Mouse (Mus musculus) neural tube, embryonic 11.5 days (tissue): Measurements from ENCODE around the gene Trpc4ap. TPM values are rescaled to one million over a fixed set of nuclear protein-coding genes. Genes with fewer than 3 reads are reported as not detected.

Experiments used
- ATAC-seq: fragments of 200-750 bp; cut with Nextera tagmentation; 2 replicates; pipeline ENCODE4 v1.8.0; 2017; ENCODE audit warnings: moderate number of reproducible peaks, mild to moderate bottlenecking, moderate TSS enrichment, moderate library complexity; ENCODE audit not compliant: insufficient read depth, low FRiP score, low TSS enrichment
- DNase-seq: peaks from one replicate; pipeline ENCODE4 v3.0.0-alpha.2; 2015; ENCODE audit warnings: low spot score
- H3K27ac ChIP-seq: fragments of 300-500 bp; sonication (generic); 2 replicates; pipeline ENCODE4 v1.5.1; 2014; ENCODE audit warnings: low read depth, mild to moderate bottlenecking, low read length
- H3K27me3 ChIP-seq: fragments of 300-500 bp; sonication (generic); 2 replicates; pipeline ENCODE4 v1.6.1; 2014; ENCODE audit warnings: mild to moderate bottlenecking, low read length, mixed read lengths; ENCODE audit not compliant: control insufficient read depth, insufficient read depth
- H3K36me3 ChIP-seq: fragments of 300-500 bp; sonication (generic); 2 replicates; pipeline ENCODE4 v1.6.1; 2014; ENCODE audit warnings: mild to moderate bottlenecking, low read length, moderate library complexity, mixed read lengths; ENCODE audit not compliant: control insufficient read depth, insufficient read depth
- H3K4me1 ChIP-seq: fragments of 300-500 bp; sonication (generic); 2 replicates; pipeline ENCODE4 v1.6.1; 2014; ENCODE audit warnings: low read length, mixed read lengths; ENCODE audit not compliant: control insufficient read depth, insufficient read depth
- H3K4me2 ChIP-seq: fragments of 300-500 bp; sonication (generic); 2 replicates; pipeline ENCODE4 v1.6.1; 2014; ENCODE audit warnings: low read depth, mild to moderate bottlenecking, moderate library complexity
- H3K4me3 ChIP-seq: fragments of 300-500 bp; sonication (generic); 2 replicates; pipeline ENCODE4 v1.5.1; 2014; ENCODE audit warnings: low read depth, low read length
- H3K9ac ChIP-seq: fragments of 300-500 bp; sonication (generic); 2 replicates; pipeline ENCODE4 v1.6.1; 2014; ENCODE audit warnings: mild to moderate bottlenecking, low read length
- H3K9me3 ChIP-seq: fragments of 300-500 bp; sonication (generic); 2 replicates; pipeline ENCODE4 v1.6.1; 2016; ENCODE audit warnings: low read length; ENCODE audit not compliant: control insufficient read depth
- WGBS: fragments of 180-500 bp; shearing (Covaris S2); extraction: QIAGEN DNeasy Blood & Tissue Kit; methylation state at CpG from one replicate; pipeline ENCODE4 v1.1.7; 2014; 5-methylcytosine and 5-hydroxymethylcytosine counted together
- polyA plus RNA-seq: library from polyadenylated mRNA; unstranded; fragments of >200 nt; fragmentation: Nextera tagmentation; extraction: Ambion mirVana; gene quantifications from 2 replicates; pipeline ENCODE4 v1.2.1, GENCODE M21; 2014

Trpc4ap gene
- polyA plus RNA-seq, 1 experiment from 2014 or later = 166 TPM

GRCm38 (mm10) chr2:155632138-155632936, 59.8 kb downstream of the Trpc4ap start:
- DNase-seq (no peak), ATAC-seq (no peak)
- H3K4me1 ChIP-seq = peaks cover 7% of the 10 kb centered on the region
- peaks cover 56% of the 10 kb centered on the region for H3K27me3 ChIP-seq
- no peak overlapping the region for H3K27ac ChIP-seq
- no peak overlapping the region for H3K4me3 ChIP-seq
- no peaks in the 10 kb centered on the region for H3K9me3 ChIP-seq
- no peak overlapping the region for H3K4me2 ChIP-seq
- no peak overlapping the region for H3K9ac ChIP-seq
- 72% methylated on average over 30 of the region's 30 CpGs for WGBS
- peaks cover 11% of the 10 kb centered on the region for H3K36me3 ChIP-seq

DNA sequence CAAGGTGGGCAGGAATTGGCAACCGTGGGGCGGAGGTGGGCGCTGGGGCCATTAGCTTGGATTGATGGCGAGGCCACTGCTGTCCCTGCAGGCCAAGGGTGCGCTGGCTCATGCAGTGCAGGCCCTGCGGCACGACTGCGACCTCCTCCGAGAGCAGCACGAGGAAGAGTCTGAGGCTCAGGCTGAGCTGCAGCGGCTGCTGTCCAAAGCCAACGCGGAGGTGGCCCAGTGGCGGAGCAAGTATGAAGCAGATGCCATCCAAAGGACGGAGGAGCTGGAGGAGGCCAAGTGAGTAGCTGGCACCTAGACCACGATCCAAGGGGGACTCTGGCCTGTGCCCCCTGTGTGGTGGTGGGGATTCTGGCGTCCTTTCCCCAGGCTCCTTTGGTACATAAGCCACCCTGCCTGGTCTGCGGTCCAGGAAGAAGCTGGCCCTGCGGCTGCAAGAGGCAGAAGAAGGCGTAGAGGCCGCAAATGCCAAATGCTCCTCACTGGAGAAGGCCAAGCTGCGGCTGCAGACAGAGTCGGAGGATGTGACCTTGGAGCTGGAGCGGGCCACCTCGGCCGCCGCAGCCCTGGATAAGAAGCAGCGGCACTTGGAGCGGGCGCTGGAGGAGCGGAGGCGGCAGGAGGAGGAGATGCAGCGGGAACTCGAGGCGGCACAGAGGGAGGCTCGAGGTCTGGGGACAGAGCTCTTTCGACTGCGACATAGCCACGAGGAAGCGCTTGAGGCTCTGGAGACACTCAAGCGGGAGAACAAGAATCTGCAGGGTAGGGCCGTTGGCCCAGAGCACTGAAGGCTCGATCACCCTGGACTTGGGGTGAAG, 61.4 kb downstream of the Trpc4ap start:
- ATAC-seq (no peak), DNase-seq (no peak)
- Histone ChIP-seq H3K9ac (0 out of 2 replicates have a peak overlapping the region, but pooled peaks have one; percentile 6), H3K9me3 (no peaks in the 10 kb centered on the region), H3K36me3 (peaks cover 9% of the 10 kb centered on the region), H3K27ac (no peak overlapping the region), H3K4me2 (no peak overlapping the region), H3K27me3 (peaks cover 58% of the 10 kb centered on the region), H3K4me3 (no peak overlapping the region), H3K4me1 (peaks cover 7% of the 10 kb centered on the region)
- 17% methylated on average over 43 of the region's 43 CpGs for WGBS

- H3K9ac ChIP-seq = no peak overlapping the region
- no peak for ATAC-seq
Observed at GRCm38 (mm10) chr2:155630153-155630552, 62.0 kb downstream of the Trpc4ap start.

DNA sequence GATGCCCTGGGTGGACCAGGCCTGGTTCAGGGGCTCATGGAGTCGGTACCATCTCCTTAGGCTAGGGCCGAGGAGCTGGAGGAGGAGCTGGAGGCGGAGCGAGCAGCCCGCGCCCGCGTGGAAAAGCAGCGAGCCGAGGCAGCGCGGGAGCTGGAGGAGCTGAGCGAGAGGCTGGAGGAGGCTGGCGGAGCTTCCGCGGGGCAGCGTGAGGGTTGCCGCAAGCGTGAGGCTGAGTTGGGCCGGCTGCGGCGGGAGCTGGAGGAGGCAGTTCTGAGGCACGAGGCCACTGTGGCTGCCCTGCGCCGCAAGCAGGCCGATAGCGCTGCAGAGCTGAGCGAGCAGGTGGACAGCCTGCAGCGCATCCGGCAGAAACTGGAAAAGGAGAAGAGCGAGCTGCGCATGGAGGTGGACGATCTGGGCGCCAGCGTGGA, 62.9 kb downstream of the Trpc4ap start:
- H3K9ac ChIP-seq = peak overlapping the region; percentile 11; the same call in 1 of the 2 replicates
- ATAC-seq = peak; percentile 17; the same call in 1 of the 2 replicates
- H3K4me1 ChIP-seq = peaks cover 7% of the 10 kb centered on the region
- H3K4me2 ChIP-seq = peak overlapping the region; percentile 55
- no peak overlapping the region for H3K27ac ChIP-seq
- WGBS = 3% methylated on average over 35 of the region's 35 CpGs
- H3K4me3 ChIP-seq = peak overlapping the region; percentile 24; the same call in 1 of the 2 replicates
- peaks cover 58% of the 10 kb centered on the region for H3K27me3 ChIP-seq
- no peaks in the 10 kb centered on the region for H3K9me3 ChIP-seq
- H3K36me3 ChIP-seq = peaks cover 3% of the 10 kb centered on the region
- DNase-seq = peak; percentile 54

More at GRCm38 (mm10) chr2:155630153-155630552, 62.0 kb downstream of the Trpc4ap start:
- no peak overlapping the region for H3K4me3 ChIP-seq
- peaks cover 9% of the 10 kb centered on the region for H3K36me3 ChIP-seq
- H3K9me3 ChIP-seq = no peaks in the 10 kb centered on the region
- DNase-seq = no peak
- 18% methylated on average over 20 of the region's 20 CpGs for WGBS
- no peak overlapping the region for H3K4me2 ChIP-seq
- H3K27ac ChIP-seq = no peak overlapping the region
- H3K4me1 ChIP-seq = peaks cover 7% of the 10 kb centered on the region
- H3K27me3 ChIP-seq = peaks cover 58% of the 10 kb centered on the region

- Histone ChIP-seq H3K4me1 (peaks cover 7% of the 10 kb centered on the region), H3K9me3 (no peaks in the 10 kb centered on the region), H3K4me3 (no peak overlapping the region), H3K9ac (no peak overlapping the region), H3K27ac (no peak overlapping the region), H3K36me3 (peaks cover 2% of the 10 kb centered on the region; the same call in 1 of the 2 replicates), H3K27me3 (peaks cover 58% of the 10 kb centered on the region), H3K4me2 (no peak overlapping the region)
- 76% methylated on average over 13 of the region's 13 CpGs for WGBS
- ATAC-seq (no peak), DNase-seq (no peak)
Observed at GRCm38 (mm10) chr2:155628519-155628918, 63.7 kb downstream of the Trpc4ap start.

GRCm38 (mm10) chr2:155628112-155628511, 64.1 kb downstream of the Trpc4ap start:
- Histone ChIP-seq H3K36me3 (peaks cover 2% of the 10 kb centered on the region; the same call in 1 of the 2 replicates), H3K9ac (no peak overlapping the region), H3K4me3 (no peak overlapping the region), H3K4me2 (no peak overlapping the region), H3K9me3 (no peaks in the 10 kb centered on the region), H3K27ac (no peak overlapping the region), H3K27me3 (peaks cover 57% of the 10 kb centered on the region), H3K4me1 (peaks cover 7% of the 10 kb centered on the region)
- WGBS = 83% methylated on average over 9 of the region's 9 CpGs
- no peak for DNase-seq
- no peak for ATAC-seq

- H3K27ac ChIP-seq = no peak overlapping the region
- ATAC-seq = no peak
- H3K9me3 ChIP-seq = no peaks in the 10 kb centered on the region
- 45% methylated on average over 21 of the region's 21 CpGs for WGBS
- peaks cover 49% of the 10 kb centered on the region for H3K27me3 ChIP-seq
- no peak overlapping the region for H3K9ac ChIP-seq
- peaks cover 7% of the 10 kb centered on the region for H3K4me1 ChIP-seq
- no peak overlapping the region for H3K4me3 ChIP-seq
- no peaks in the 10 kb centered on the region for H3K36me3 ChIP-seq
- peak; percentile 85 for DNase-seq
- H3K4me2 ChIP-seq = no peak overlapping the region
Observed at GRCm38 (mm10) chr2:155627030-155627738, 65.0 kb downstream of the Trpc4ap start.

DNA sequence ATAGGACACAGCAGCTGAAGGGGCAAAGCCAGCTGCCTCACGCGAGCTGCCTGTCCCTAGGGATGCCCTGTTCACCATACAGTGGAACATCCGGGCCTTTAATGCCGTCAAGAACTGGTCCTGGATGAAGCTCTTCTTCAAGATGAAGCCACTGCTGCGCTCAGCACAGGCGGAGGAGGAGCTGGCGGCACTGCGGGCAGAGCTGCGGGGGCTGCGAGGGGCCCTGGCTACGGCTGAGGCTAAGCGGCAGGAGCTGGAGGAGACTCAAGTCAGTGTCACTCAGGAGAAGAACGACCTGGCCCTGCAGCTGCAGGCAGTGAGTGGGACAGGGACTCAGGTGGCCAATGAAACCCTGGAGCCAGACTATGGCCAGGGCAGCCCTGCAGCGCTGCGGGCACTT, 65.9 kb downstream of the Trpc4ap start:
- ATAC-seq (no peak), DNase-seq (no peak)
- H3K27me3 ChIP-seq = peaks cover 39% of the 10 kb centered on the region
- H3K4me3 ChIP-seq = no peak overlapping the region
- H3K36me3 ChIP-seq = no peaks in the 10 kb centered on the region
- H3K9ac ChIP-seq = 0 out of 2 replicates have a peak overlapping the region, but pooled peaks have one; percentile 22
- H3K4me2 ChIP-seq = no peak overlapping the region
- no peaks in the 10 kb centered on the region for H3K9me3 ChIP-seq
- 55% methylated on average over 15 of the region's 15 CpGs for WGBS
- H3K4me1 ChIP-seq = peaks cover 7% of the 10 kb centered on the region
- no peak overlapping the region for H3K27ac ChIP-seq
